Mouse (Mus musculus) central nervous system, embryonic 14 days (tissue): ENCODE measurements around the gene Cyp2c23. TPM values are rescaled to one million over a fixed set of nuclear protein-coding genes. Genes with fewer than 3 reads are reported as not detected.

Source experiments
- polyA plus RNA-seq: library from polyadenylated mRNA; depleted of rRNA; stranded (reverse); fragments of >200 nt; gene quantifications from 2 replicates; pipeline ENCODE4 v1.2.3, GENCODE M21; 2012; rRNA removed

Cyp2c23 gene
- polyA plus RNA-seq = 0.05 TPM in 2 replicates

DNA sequence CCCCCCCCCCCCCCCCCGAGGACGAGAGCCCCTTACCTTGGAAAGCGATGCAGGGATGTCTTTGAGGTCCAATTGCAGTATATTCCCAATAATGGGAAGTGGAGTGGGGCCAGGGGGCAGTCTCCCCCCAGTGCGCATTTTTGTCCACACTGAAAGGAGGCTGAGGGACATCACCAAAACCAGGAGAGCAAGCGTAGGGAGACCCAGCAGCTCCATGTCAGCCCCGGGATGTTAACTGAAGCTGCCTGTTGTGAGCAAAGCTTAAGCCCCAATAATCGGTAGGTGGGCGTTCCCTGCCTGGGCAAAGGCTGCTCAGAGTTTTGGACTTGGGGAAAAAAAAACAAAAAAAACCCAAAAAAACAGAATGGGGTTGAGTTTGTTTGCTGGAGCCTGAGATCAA lies at the start of gene Cyp2c23:
Cyp2c23 (minus strand) TSS at position 237 of the 400 bp plus-strand sequence.

GRCm38 (mm10) chr19:44069121-44069913 lies 40.3 kb upstream of the Cyp2c23 start, which contains the start of gene Erlin1:
Erlin1 (minus strand) TSS chr19:44069785.

GRCm38 (mm10) chr19:43986069-43986794 lies 42.8 kb downstream of the Cyp2c23 start, which contains the start of gene Cpn1:
Cpn1 (minus strand) TSS chr19:43986556.

Other genes with a start within 250 kb of the Cyp2c23 start
- gene Abcc2, start 247.0 kb downstream of the Cyp2c23 start, polyA plus RNA-seq = 0.07 and 0.14 TPM in 2 replicates
- 14.7 and 16.9 TPM in 2 replicates for gene Dnmbp, start 89.0 kb downstream of the Cyp2c23 start, polyA plus RNA-seq
- 0.15 and 0.16 TPM in 2 replicates for gene Cpn1, start 42.7 kb downstream of the Cyp2c23 start, polyA plus RNA-seq
- 21.8 and 23.1 TPM in 2 replicates for gene Erlin1, start 40.6 kb upstream of the Cyp2c23 start, polyA plus RNA-seq
- 119 and 127 TPM in 2 replicates for gene Chuk, start 78.3 kb upstream of the Cyp2c23 start, polyA plus RNA-seq
- gene Cwf19l1, start 106.7 kb upstream of the Cyp2c23 start, polyA plus RNA-seq = 31.1 and 32.5 TPM in 2 replicates
- 120 and 145 TPM in 2 replicates for gene Bloc1s2, start 117.2 kb upstream of the Cyp2c23 start, polyA plus RNA-seq
- 0.23 and 0.25 TPM in 2 replicates for gene Pkd2l1, start 163.2 kb upstream of the Cyp2c23 start, polyA plus RNA-seq
- gene Scd3, start 174.1 kb upstream of the Cyp2c23 start, polyA plus RNA-seq = 2.2 and 2.3 TPM in 2 replicates